Mouse (Mus musculus) testis, adult 2 months (tissue): ENCODE measurements around the gene 4930426L09Rik.

ENCODE experiments used
- CTCF ChIP-seq: fragments of 200-500 bp; IDR thresholded peaks from 2 replicates; pipeline ENCODE4 v1.5.1; 2012; ENCODE audit warnings: low read depth, mild to moderate bottlenecking, inconsistent platforms, low read length, moderate library complexity; ENCODE audit not compliant: control insufficient read depth, insufficient read depth, insufficient replicate concordance
- POLR2A ChIP-seq: fragments of 200-500 bp; IDR thresholded peaks from 2 replicates; pipeline ENCODE4 v1.6.1; 2012; ENCODE audit warnings: low read depth, mild to moderate bottlenecking, inconsistent platforms, low read length, moderate library complexity; ENCODE audit not compliant: control insufficient read depth

DNA sequence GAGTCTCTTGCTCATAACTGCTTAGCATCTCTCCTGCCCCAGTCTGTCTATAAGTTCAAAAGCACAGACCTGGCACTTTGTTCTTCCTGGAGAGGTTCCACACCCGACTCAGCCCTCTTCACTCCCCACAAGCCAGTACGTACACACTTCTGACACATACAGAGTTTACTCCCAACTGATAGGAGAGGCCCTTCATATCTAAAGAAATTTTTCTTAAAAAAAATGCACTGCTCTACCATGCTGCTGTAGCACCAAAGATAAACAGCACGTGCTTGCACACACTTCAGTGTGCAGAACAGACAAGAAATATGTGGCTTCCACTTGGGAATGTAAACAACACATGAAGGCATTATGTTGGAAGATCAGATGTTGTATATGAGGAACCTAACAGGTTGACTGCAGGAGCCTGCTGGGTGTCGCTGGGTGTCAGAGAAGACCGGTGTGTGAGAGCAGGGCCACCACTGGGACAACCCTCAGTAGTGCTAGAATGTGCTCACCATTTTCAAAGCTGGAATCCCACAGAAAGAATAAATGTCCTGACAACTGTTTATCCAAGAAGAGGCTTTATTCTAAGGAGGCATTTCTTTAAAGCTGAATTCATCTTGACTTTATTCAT is 29.0 kb upstream of the 4930426L09Rik start:
- TF ChIP-seq CTCF = no peak
- TF ChIP-seq POLR2A = no peak
